8 mouse cellular contexts compared by ENCODE assay signal in the genomic region with DNA sequence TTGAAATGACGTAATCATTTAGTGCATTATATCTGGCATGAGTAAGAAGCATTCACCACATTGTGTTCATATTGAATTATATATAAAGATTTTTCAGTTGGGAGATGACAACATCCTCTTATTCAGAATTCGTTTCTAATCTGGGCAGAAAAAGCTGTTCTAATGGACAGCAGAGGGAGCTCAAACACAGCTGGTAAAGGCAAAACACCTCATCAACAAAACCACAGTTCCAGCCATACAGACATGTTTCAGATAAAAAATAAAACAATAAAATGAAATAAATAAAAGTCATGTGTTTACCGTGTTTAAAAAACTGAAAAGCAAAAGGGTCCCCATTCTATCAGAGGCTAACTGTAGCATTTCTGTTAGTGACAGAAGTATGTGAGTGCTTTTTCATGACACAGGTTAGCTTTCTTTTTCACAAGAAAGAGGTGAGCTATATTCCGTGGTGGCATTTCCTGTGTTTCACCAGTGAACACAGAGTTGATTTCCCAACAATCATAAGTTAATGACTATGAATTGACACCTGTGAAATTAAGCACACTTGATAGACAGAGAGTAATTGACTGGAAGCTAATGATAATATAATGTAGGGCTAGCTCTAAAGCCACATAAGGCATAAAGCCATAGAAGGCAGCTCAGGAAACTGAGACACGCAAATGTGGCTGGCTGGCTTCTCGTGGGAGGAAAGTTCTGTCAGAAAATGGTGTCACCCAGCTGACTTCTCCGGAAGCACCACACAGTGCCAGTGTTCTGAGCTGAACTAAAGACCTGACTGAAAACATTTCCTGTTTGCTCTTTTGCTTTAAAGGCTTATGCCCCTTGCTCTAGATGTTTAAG.
DNase-seq lines count a peak whose midpoint lies in the region; ATAC-seq and TF ChIP-seq lines count a peak whose summit lies in the region.

No protein-coding gene starts in this region.

- H3K9me3 ChIP-seq in intestine, postnatal 0 days (ENCODE audit: control insufficient read depth): no peaks in the 10 kb centered on the region
- no peaks in the 10 kb centered on the region for H3K9me3 ChIP-seq in intestine, embryonic 16.5 days (ENCODE audit: control insufficient read depth, low read length)
- H3K9me3 ChIP-seq in E14TG2a.4 (ENCODE audit: low read length): no peaks in the 10 kb centered on the region

- H3K4me1 ChIP-seq in intestine, postnatal 0 days (replicated peaks; ENCODE audit: control insufficient read depth, insufficient read depth, low read length): no peaks in the 10 kb centered on the region
- no peaks in the 10 kb centered on the region for H3K4me1 ChIP-seq in intestine, embryonic 16.5 days (ENCODE audit: control insufficient read depth, insufficient read depth, low read length)
- H3K4me1 ChIP-seq in E14TG2a.4 (replicated peaks; ENCODE audit: low read depth, low read length): no peaks in the 10 kb centered on the region

- no peak for ATAC-seq in intestine, postnatal 0 days
- no peak for ATAC-seq in intestine, embryonic 16.5 days
- ATAC-seq in common myeloid progenitor, adult 5-6 weeks (replicated peaks; ENCODE audit: low read depth, poor library complexity, severe bottlenecking): peak; percentile 90

- no peak overlapping the region for H3K4me3 ChIP-seq in intestine, postnatal 0 days (ENCODE audit: low read depth, low read length)
- no peak overlapping the region for H3K4me3 ChIP-seq in intestine, embryonic 16.5 days (ENCODE audit: low read length)
- no peak overlapping the region for H3K4me3 ChIP-seq in E14TG2a.4 (replicated peaks; ENCODE audit: low read length)

- no peaks in the 10 kb centered on the region for H3K27me3 ChIP-seq in intestine, postnatal 0 days (replicated peaks; ENCODE audit: control insufficient read depth, insufficient read depth, low read length)
- no peaks in the 10 kb centered on the region for H3K27me3 ChIP-seq in intestine, embryonic 16.5 days (replicated peaks; ENCODE audit: control insufficient read depth, insufficient read depth, low read length)
- no peaks in the 10 kb centered on the region for H3K27me3 ChIP-seq in E14TG2a.4 (ENCODE audit: insufficient read depth, low read length)

- H3K36me3 ChIP-seq in intestine, postnatal 0 days (ENCODE audit: control insufficient read depth, insufficient read depth): no peaks in the 10 kb centered on the region
- H3K36me3 ChIP-seq in intestine, embryonic 16.5 days (ENCODE audit: control insufficient read depth, insufficient read depth, low read length): no peaks in the 10 kb centered on the region
- no peaks in the 10 kb centered on the region for H3K36me3 ChIP-seq in E14TG2a.4 (ENCODE audit: insufficient read depth, low read length)

- WGBS in intestine, postnatal 0 days: 48% methylated on average over 7 of the region's 7 CpGs
- 53% methylated on average over 7 of the region's 7 CpGs for WGBS in intestine, embryonic 16.5 days

- TF ChIP-seq CTCF in intestine, postnatal 0 days (IDR thresholded peaks at IDR 0.05; ENCODE audit: low read depth): peak; percentile 77
- peak; percentile 36; the same call in 1 of the 2 replicates for TF ChIP-seq CTCF in E14TG2a.4 (conservative IDR thresholded peaks at IDR 0.05; ENCODE audit: low read length)

- H3K9ac ChIP-seq in intestine, postnatal 0 days (ENCODE audit: low read depth, low read length): no peak overlapping the region
- H3K9ac ChIP-seq in intestine, embryonic 16.5 days (ENCODE audit: low read depth, low read length): no peak overlapping the region

- H3K4me2 ChIP-seq in intestine, postnatal 0 days (replicated peaks; ENCODE audit: low read depth): no peak overlapping the region
- no peak overlapping the region for H3K4me2 ChIP-seq in intestine, embryonic 16.5 days (ENCODE audit: low read depth, low read length)

- peak; percentile 21 for DNase-seq in layer of hippocampus, adult 11-12 months (ENCODE audit: low spot score)
- DNase-seq in telencephalon, adult 2 months (ENCODE audit: low read depth, low spot score): peak; percentile 35
- no peak for DNase-seq in urinary bladder, adult 18-20 months (ENCODE audit: low spot score in 2 of 2)
- DNase-seq in ovary, postnatal 10 days (ENCODE audit: low spot score): no peak

- H3K27ac ChIP-seq in intestine, postnatal 0 days (ENCODE audit: low read depth, low read length): no peak overlapping the region
- no peak overlapping the region for H3K27ac ChIP-seq in intestine, embryonic 16.5 days (ENCODE audit: low read length)

Comparison
In these comparisons a context has a peak if more than half of its experiments do, and no peak if none do; other contexts are left out.
1. DNase-seq: peak in layer of hippocampus, adult 11-12 months (single experiment) and telencephalon, adult 2 months (single experiment); none in urinary bladder, adult 18-20 months (0 of 2) and ovary, postnatal 10 days (single experiment).